Mouse (Mus musculus): ENCODE results near the gene Atxn10. TPM values are rescaled to one million over a fixed set of nuclear protein-coding genes. Genes with fewer than 3 reads are reported as not detected.

Gene Atxn10
- polyA plus RNA-seq, 1 experiment from 2014 or later, result 309 TPM

- H3K36me3 ChIP-seq (replicated peaks), result peaks cover 11% of the 10 kb centered on the region; the same call in 1 of the 2 replicates
- no peak for DNase-seq (ENCODE audit: low spot score)
- no peak overlapping the region for H3K4me3 ChIP-seq
- H3K27ac ChIP-seq (replicated peaks), result no peak overlapping the region
- 67% methylated on average over 6 of the region's 6 CpGs for whole genome bisulfite sequencing
- H3K4me1 ChIP-seq, result no peaks in the 10 kb centered on the region
- no peaks in the 10 kb centered on the region for H3K9me3 ChIP-seq
- no peaks in the 10 kb centered on the region for H3K27me3 ChIP-seq (replicated peaks; ENCODE audit: low read depth, poor library complexity, severe bottlenecking)
Observed at GRCm38 (mm10) chr15:85409836-85410235, 73.8 kb downstream of the Atxn10 start.

GRCm38 (mm10) chr15:85414620-85415019 lies 78.6 kb downstream of the Atxn10 start:
- Histone ChIP-seq H3K27ac (replicated peaks) (no peak overlapping the region), H3K4me1 (no peaks in the 10 kb centered on the region), H3K4me3 (no peak overlapping the region), H3K36me3 (replicated peaks) (peaks cover 24% of the 10 kb centered on the region), H3K27me3 (replicated peaks; ENCODE audit: low read depth, poor library complexity, severe bottlenecking) (no peaks in the 10 kb centered on the region), H3K9me3 (no peaks in the 10 kb centered on the region)
- DNase-seq (ENCODE audit: low spot score), result no peak
- 90% methylated on average over 2 of the region's 2 CpGs for WGBS

- peaks cover 15% of the 10 kb centered on the region for H3K36me3 ChIP-seq (replicated peaks)
- H3K4me3 ChIP-seq, result no peak overlapping the region
- H3K4me1 ChIP-seq, result no peaks in the 10 kb centered on the region
- no peaks in the 10 kb centered on the region for H3K9me3 ChIP-seq
- no peak for DNase-seq (ENCODE audit: low spot score)
- no peak overlapping the region for H3K27ac ChIP-seq (replicated peaks)
- WGBS, result 72% methylated on average over 2 of the region's 2 CpGs
- no peaks in the 10 kb centered on the region for H3K27me3 ChIP-seq (replicated peaks; ENCODE audit: low read depth, poor library complexity, severe bottlenecking)
Observed at GRCm38 (mm10) chr15:85420686-85421085, 84.6 kb downstream of the Atxn10 start.

- no peak overlapping the region for H3K4me3 ChIP-seq
- H3K4me1 ChIP-seq, result no peaks in the 10 kb centered on the region
- H3K27ac ChIP-seq (replicated peaks), result no peak overlapping the region
- no peaks in the 10 kb centered on the region for H3K27me3 ChIP-seq (replicated peaks; ENCODE audit: low read depth, poor library complexity, severe bottlenecking)
- no peak for DNase-seq (ENCODE audit: low spot score)
- WGBS, result 87% methylated on average over 3 of the region's 3 CpGs
- H3K36me3 ChIP-seq (replicated peaks), result no peaks in the 10 kb centered on the region
- H3K9me3 ChIP-seq, result no peaks in the 10 kb centered on the region
Observed at GRCm38 (mm10) chr15:85424197-85424596, 88.2 kb downstream of the Atxn10 start.

- H3K4me3 ChIP-seq, result no peak overlapping the region
Observed at GRCm38 (mm10) chr15:85428140-85428539, 92.1 kb downstream of the Atxn10 start.

GRCm38 (mm10) chr15:85442568-85442967 lies 106.5 kb downstream of the Atxn10 start:
- no peak overlapping the region for H3K4me3 ChIP-seq
- WGBS, result 88% methylated on average over 3 of the region's 3 CpGs
- no peak overlapping the region for H3K27ac ChIP-seq (replicated peaks)
- H3K9me3 ChIP-seq, result no peaks in the 10 kb centered on the region
- H3K36me3 ChIP-seq (replicated peaks), result peaks cover 76% of the 10 kb centered on the region
- H3K27me3 ChIP-seq (replicated peaks; ENCODE audit: low read depth, poor library complexity, severe bottlenecking), result no peaks in the 10 kb centered on the region
- DNase-seq (ENCODE audit: low spot score), result no peak
- H3K4me1 ChIP-seq, result no peaks in the 10 kb centered on the region

More at GRCm38 (mm10) chr15:85428140-85428539, 92.1 kb downstream of the Atxn10 start:
- Histone ChIP-seq H3K27ac (replicated peaks) (no peak overlapping the region), H3K9me3 (no peaks in the 10 kb centered on the region), H3K27me3 (replicated peaks; ENCODE audit: low read depth, poor library complexity, severe bottlenecking) (no peaks in the 10 kb centered on the region), H3K4me1 (no peaks in the 10 kb centered on the region), H3K36me3 (replicated peaks) (no peaks in the 10 kb centered on the region)
- DNase-seq (ENCODE audit: low spot score), result no peak
- 90% methylated on average over 6 of the region's 6 CpGs for WGBS

- H3K27ac ChIP-seq (replicated peaks), result no peak overlapping the region
Observed at GRCm38 (mm10) chr15:85446652-85447051, 110.6 kb downstream of the Atxn10 start.

GRCm38 (mm10) chr15:85456891-85457290 lies 120.8 kb downstream of the Atxn10 start:
- H3K36me3 ChIP-seq (replicated peaks), result peaks cover 58% of the 10 kb centered on the region
- 93% methylated on average over 8 of the region's 8 CpGs for WGBS
- peaks cover 19% of the 10 kb centered on the region; the same call in 1 of the 2 replicates for H3K27me3 ChIP-seq (replicated peaks; ENCODE audit: low read depth, poor library complexity, severe bottlenecking)
- no peak for DNase-seq (ENCODE audit: low spot score)
- H3K4me3 ChIP-seq, result no peak overlapping the region
- no peak overlapping the region for H3K27ac ChIP-seq (replicated peaks)
- H3K4me1 ChIP-seq, result peaks cover 47% of the 10 kb centered on the region
- H3K9me3 ChIP-seq, result no peaks in the 10 kb centered on the region

More at GRCm38 (mm10) chr15:85446652-85447051, 110.6 kb downstream of the Atxn10 start:
- H3K4me3 ChIP-seq, result no peak overlapping the region
- H3K4me1 ChIP-seq, result no peaks in the 10 kb centered on the region
- WGBS, result 85% methylated on average over 3 of the region's 3 CpGs
- H3K27me3 ChIP-seq (replicated peaks; ENCODE audit: low read depth, poor library complexity, severe bottlenecking), result no peaks in the 10 kb centered on the region
- H3K9me3 ChIP-seq, result no peaks in the 10 kb centered on the region
- no peak for DNase-seq (ENCODE audit: low spot score)
- H3K36me3 ChIP-seq (replicated peaks), result peaks cover 61% of the 10 kb centered on the region

GRCm38 (mm10) chr15:85457838-85458237 lies 121.8 kb downstream of the Atxn10 start:
- H3K4me3 ChIP-seq, result no peak overlapping the region
- no peak for DNase-seq (ENCODE audit: low spot score)

GRCm38 (mm10) chr15:85458631-85459082 lies 122.6 kb downstream of the Atxn10 start:
- 55% methylated on average over 4 of the region's 4 CpGs for WGBS
- DNase-seq (ENCODE audit: low spot score), result no peak
- H3K36me3 ChIP-seq (replicated peaks), result peaks cover 76% of the 10 kb centered on the region
- no peaks in the 10 kb centered on the region for H3K9me3 ChIP-seq
- no peak overlapping the region for H3K4me3 ChIP-seq
- peaks cover 57% of the 10 kb centered on the region for H3K4me1 ChIP-seq
- peaks cover 19% of the 10 kb centered on the region; the same call in 1 of the 2 replicates for H3K27me3 ChIP-seq (replicated peaks; ENCODE audit: low read depth, poor library complexity, severe bottlenecking)
- H3K27ac ChIP-seq (replicated peaks), result 0 out of 2 replicates have a peak overlapping the region, but pooled peaks have one; percentile 44

More at GRCm38 (mm10) chr15:85457838-85458237, 121.8 kb downstream of the Atxn10 start:
- WGBS, result 88% methylated on average over 8 of the region's 8 CpGs
- Histone ChIP-seq H3K4me1 (peaks cover 54% of the 10 kb centered on the region), H3K36me3 (replicated peaks) (peaks cover 68% of the 10 kb centered on the region), H3K9me3 (no peaks in the 10 kb centered on the region), H3K27ac (replicated peaks) (peak overlapping the region; percentile 40; the same call in 1 of the 2 replicates), H3K27me3 (replicated peaks; ENCODE audit: low read depth, poor library complexity, severe bottlenecking) (peaks cover 19% of the 10 kb centered on the region; the same call in 1 of the 2 replicates)

- 78% methylated on average over 4 of the region's 4 CpGs for WGBS
- H3K36me3 ChIP-seq (replicated peaks), result peaks cover 82% of the 10 kb centered on the region
- H3K27me3 ChIP-seq (replicated peaks; ENCODE audit: low read depth, poor library complexity, severe bottlenecking), result peaks cover 14% of the 10 kb centered on the region
- H3K4me3 ChIP-seq, result no peak overlapping the region
- H3K27ac ChIP-seq (replicated peaks), result peak overlapping the region; percentile 65; the same call in 1 of the 2 replicates
- no peaks in the 10 kb centered on the region for H3K9me3 ChIP-seq
- peaks cover 54% of the 10 kb centered on the region for H3K4me1 ChIP-seq
- DNase-seq (ENCODE audit: low spot score), result no peak
Observed at GRCm38 (mm10) chr15:85461541-85461940, 125.5 kb downstream of the Atxn10 start.

- Histone ChIP-seq H3K27me3 (replicated peaks; ENCODE audit: low read depth, poor library complexity, severe bottlenecking) (peaks cover 17% of the 10 kb centered on the region), H3K27ac (replicated peaks) (peak overlapping the region; percentile 65), H3K36me3 (replicated peaks) (peaks cover 83% of the 10 kb centered on the region), H3K4me1 (peaks cover 54% of the 10 kb centered on the region), H3K9me3 (no peaks in the 10 kb centered on the region), H3K4me3 (no peak overlapping the region)
- 87% methylated on average over 4 of the region's 4 CpGs for WGBS
- DNase-seq (ENCODE audit: low spot score), result no peak
Observed at GRCm38 (mm10) chr15:85462138-85462537, 126.1 kb downstream of the Atxn10 start.

- Histone ChIP-seq H3K27me3 (replicated peaks; ENCODE audit: low read depth, poor library complexity, severe bottlenecking) (peaks cover 17% of the 10 kb centered on the region), H3K36me3 (replicated peaks) (peaks cover 86% of the 10 kb centered on the region), H3K4me3 (no peak overlapping the region), H3K27ac (replicated peaks) (no peak overlapping the region), H3K9me3 (no peaks in the 10 kb centered on the region), H3K4me1 (peaks cover 46% of the 10 kb centered on the region)
- DNase-seq (ENCODE audit: low spot score), result no peak
- WGBS, result 62% methylated on average over 13 of the region's 13 CpGs
Observed at GRCm38 (mm10) chr15:85463027-85463790, 127.2 kb downstream of the Atxn10 start.
